Mouse (Mus musculus) B cell, adult 67 days (primary cell): ENCODE data around the gene Creb3. TPM values are rescaled to one million over a fixed set of nuclear protein-coding genes. Genes with fewer than 3 reads are reported as not detected.

Source experiments
- total RNA-seq, 2 experiments: library from RNA; stranded (reverse); gene quantifications; 4 replicates each; pipeline ENCODE4 v1.2.4; 2023

Creb3 gene
- 10 to 100 TPM; 68.9 to 74.4 TPM for total RNA-seq

DNA sequence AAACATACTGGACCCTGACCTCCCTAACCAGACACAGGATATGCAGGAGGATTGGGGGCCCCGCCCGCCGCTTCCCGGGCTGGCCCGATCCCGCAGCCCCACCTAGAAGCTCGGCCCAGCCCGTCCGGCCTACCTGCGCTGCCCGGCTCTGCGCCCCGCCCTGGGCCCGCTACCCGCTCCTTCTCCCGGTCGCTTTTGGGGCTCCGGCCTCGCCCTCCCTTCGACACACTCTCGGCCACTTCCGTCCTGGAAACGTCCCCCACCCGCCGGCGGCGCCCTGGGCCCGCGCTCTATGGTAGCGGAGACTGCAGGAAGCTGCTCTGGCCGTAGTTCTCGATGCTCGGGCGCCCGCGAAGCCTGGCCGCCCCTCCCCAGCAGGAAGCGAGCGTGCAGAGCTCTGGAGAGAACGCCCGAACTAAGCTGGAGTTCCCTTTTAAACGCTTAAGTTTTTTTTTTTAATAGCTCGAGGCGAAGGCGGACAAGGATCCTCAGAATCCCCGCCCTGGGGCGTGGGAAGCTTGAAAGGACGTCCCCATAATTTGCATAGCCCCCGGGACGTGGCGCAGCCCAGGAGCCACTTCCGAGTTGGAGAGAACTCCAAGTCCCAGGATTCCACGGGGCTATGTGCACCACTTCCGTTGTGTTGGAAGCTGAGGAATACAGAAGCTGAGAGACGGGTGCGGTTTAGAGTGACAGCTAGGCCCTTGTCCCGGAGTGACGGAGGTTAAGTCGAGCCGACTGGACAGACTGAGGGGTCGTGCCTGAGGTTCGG, at the start of gene Creb3, which contains the start of gene Tln1:
Gene Creb3 (plus strand): TSS at position 336 of the 772 bp plus-strand sequence.
Gene Tln1 (minus strand): TSS at position 695 of the 772 bp plus-strand sequence.

GRCm38 (mm10) chr4:43578376-43579204, 16.5 kb downstream of the Creb3 start, which contains the start of the genes Rgp1 and Gba2:
Rgp1 (plus strand) TSS chr4:43578715.
Gba2 (minus strand) TSS chr4:43578873.

GRCm38 (mm10) chr4:43584444-43585416, 22.6 kb downstream of the Creb3 start, which contains the start of gene Msmp:
Msmp (minus strand) TSS chr4:43584494.

Other genes starting within 250 kb of the Creb3 start
- not detected for gene Rusc2, start 180.4 kb upstream of the Creb3 start, total RNA-seq
- gene Fam166b, start 133.2 kb upstream of the Creb3 start, total RNA-seq: not detected
- 10 to 100 TPM; 71.2 to 74.1 TPM for gene Tesk1, start 120.4 kb upstream of the Creb3 start, total RNA-seq
- gene Cd72, start 107.7 kb upstream of the Creb3 start, total RNA-seq: 100 to 1,000 TPM; 512 to 548 TPM
- 10 to 100 TPM; 10.3 to 18.2 TPM for gene Sit1, start 78.6 kb upstream of the Creb3 start, total RNA-seq
- gene Ccdc107, start 69.4 kb upstream of the Creb3 start, total RNA-seq: 10 to 100 TPM; 27.5 to 31.2 TPM
- gene Arhgef39, start 62.6 kb upstream of the Creb3 start, total RNA-seq: 1 to 10 TPM; 1.5 to 2.7 TPM
- gene Car9, start 55.4 kb upstream of the Creb3 start, total RNA-seq: under 1 TPM; 0.32 to 0.86 TPM
- not detected for gene Tpm2, start 38.6 kb upstream of the Creb3 start, total RNA-seq
- gene Tln1, start 359 bp downstream of the Creb3 start, total RNA-seq: 100 to 1,000 TPM; 274 to 317 TPM
- 10 to 100 TPM; 55.0 to 64.4 TPM for gene Rgp1, start 16.4 kb downstream of the Creb3 start, total RNA-seq
- 10 to 100 TPM; 43.2 to 50.3 TPM for gene Gba2, start 16.5 kb downstream of the Creb3 start, total RNA-seq
- not detected for gene Msmp, start 22.2 kb downstream of the Creb3 start, total RNA-seq
- gene Npr2, start 69.6 kb downstream of the Creb3 start, total RNA-seq: 1 to 10 TPM; 1.4 to 4.2 TPM
- gene Spag8, start 91.3 kb downstream of the Creb3 start, total RNA-seq: under 1 TPM in 1 of 2 experiments, not detected in 1; 0.52 TPM
- gene Hint2, start 94.1 kb downstream of the Creb3 start, total RNA-seq: 10 to 100 TPM; 21.1 to 23.2 TPM
- 1 to 10 TPM; 3.4 to 5.9 TPM for gene Tmem8b, start 106.6 kb downstream of the Creb3 start, total RNA-seq
- gene Fam221b, start 106.8 kb downstream of the Creb3 start, total RNA-seq: under 1 TPM in 1 of 2 experiments, not detected in 1; 0.15 TPM
- not detected for gene Olfr70, start 138.5 kb downstream of the Creb3 start, total RNA-seq
- gene Olfr71, start 147.9 kb downstream of the Creb3 start, total RNA-seq: not detected
- gene Hrct1, start 164.9 kb downstream of the Creb3 start, total RNA-seq: not detected
- not detected for gene Spaar, start 167.7 kb downstream of the Creb3 start, total RNA-seq
- gene Olfr159, start 208.7 kb downstream of the Creb3 start, total RNA-seq: not detected